Mouse (Mus musculus) midbrain, embryonic 16.5 days (tissue): ENCODE measurements at regions not wholly inside any gene's neighbourhood (a gene's known extent, or its start where the extent isn't known, plus 50 kb on each side); places are given as distances from the start of the nearest gene placed in this dataset.
"Not testable (repeated sequence)": the region's sequence is repeated elsewhere in the genome, so short reads cannot be mapped to it uniquely, and the experiment has no call there.

Source experiments
- ATAC-seq: fragments of 200-750 bp; cut with Nextera tagmentation; 2 replicates; pipeline ENCODE4 v1.8.0; 2017; ENCODE audit warnings: moderate TSS enrichment
- H3K27ac ChIP-seq: fragments of 300-500 bp; sonication (generic); 2 replicates; pipeline ENCODE4 v1.5.1; 2014; ENCODE audit warnings: mild to moderate bottlenecking, low read length, mixed read lengths
- H3K27me3 ChIP-seq: fragments of 300-500 bp; sonication (generic); 2 replicates; pipeline ENCODE4 v1.6.1; 2014; ENCODE audit warnings: low read depth, low read length, mixed read lengths; ENCODE audit not compliant: control insufficient read depth, insufficient read depth
- H3K36me3 ChIP-seq: fragments of 300-500 bp; sonication (generic); 2 replicates; pipeline ENCODE4 v1.6.1; 2014; ENCODE audit warnings: mild to moderate bottlenecking, low read length, moderate library complexity, mixed read lengths; ENCODE audit not compliant: control insufficient read depth, insufficient read depth
- H3K4me1 ChIP-seq: fragments of 300-500 bp; sonication (generic); 2 replicates; pipeline ENCODE4 v1.6.1; 2014; ENCODE audit warnings: mild to moderate bottlenecking, low read length, mixed read lengths; ENCODE audit not compliant: control insufficient read depth, insufficient read depth
- H3K4me2 ChIP-seq: fragments of 300-500 bp; sonication (generic); 2 replicates; pipeline ENCODE4 v1.6.1; 2014; ENCODE audit warnings: mild to moderate bottlenecking, low read length, mixed read lengths
- H3K4me3 ChIP-seq: fragments of 300-500 bp; sonication (generic); 2 replicates; pipeline ENCODE4 v1.5.1; 2014; ENCODE audit warnings: low read depth, mild to moderate bottlenecking, low read length, moderate library complexity, mixed read lengths
- H3K9ac ChIP-seq: fragments of 300-500 bp; sonication (generic); 2 replicates; pipeline ENCODE4 v1.6.1; 2014; ENCODE audit warnings: low read depth, low read length, mixed read lengths
- H3K9me3 ChIP-seq: fragments of 300-500 bp; sonication (generic); replicated peaks from 2 replicates; pipeline ENCODE4 v1.6.1; 2014; ENCODE audit warnings: mild to moderate bottlenecking, low read length, mixed read lengths; ENCODE audit not compliant: control insufficient read depth, poor library complexity, severe bottlenecking
- WGBS: fragments of 180-500 bp; shearing (Covaris S2); extraction: QIAGEN DNeasy Blood & Tissue Kit; methylation state at CpG from one replicate; pipeline ENCODE4 v1.1.7; 2014; 5-methylcytosine and 5-hydroxymethylcytosine counted together

- Histone ChIP-seq H3K27ac (no peak overlapping the region), H3K4me2 (no peak overlapping the region), H3K36me3 (no peaks in the 10 kb centered on the region), H3K4me3 (no peak overlapping the region), H3K4me1 (no peaks in the 10 kb centered on the region), H3K9me3 (no peaks in the 10 kb centered on the region), H3K27me3 (no peaks in the 10 kb centered on the region), H3K9ac (no peak overlapping the region)
- 67% methylated on average over 3 of the region's 3 CpGs for WGBS
- no peak for ATAC-seq
These were observed 322.7 kb downstream of the Ets1 start for GRCm38 (mm10) chr9:32958716-32959115.

- not testable (repeated sequence) for H3K9ac ChIP-seq, H3K9me3 ChIP-seq, H3K4me2 ChIP-seq, H3K4me3 ChIP-seq, H3K27me3 ChIP-seq, H3K36me3 ChIP-seq, ATAC-seq, H3K27ac ChIP-seq, H3K4me1 ChIP-seq
These were observed 323.4 kb downstream of the Ets1 start for GRCm38 (mm10) chr9:32959468-32959867.

GRCm38 (mm10) chr9:32962679-32963205, 326.7 kb downstream of the Ets1 start:
- WGBS, result 94% methylated on average over 5 of the region's 5 CpGs
- no peaks in the 10 kb centered on the region for H3K9me3 ChIP-seq
- H3K4me3 ChIP-seq, result no peak overlapping the region
- no peak overlapping the region for H3K9ac ChIP-seq
- H3K4me2 ChIP-seq, result no peak overlapping the region
- ATAC-seq, result no peak
- H3K4me1 ChIP-seq, result no peaks in the 10 kb centered on the region
- no peak overlapping the region for H3K27ac ChIP-seq
- H3K36me3 ChIP-seq, result no peaks in the 10 kb centered on the region
- H3K27me3 ChIP-seq, result no peaks in the 10 kb centered on the region

GRCm38 (mm10) chr9:32968446-32968845, 332.4 kb downstream of the Ets1 start:
- H3K27me3 ChIP-seq, result no peaks in the 10 kb centered on the region
- 70% methylated on average over 2 of the region's 2 CpGs for WGBS
- no peaks in the 10 kb centered on the region for H3K9me3 ChIP-seq
- no peaks in the 10 kb centered on the region for H3K4me1 ChIP-seq
- H3K4me3 ChIP-seq, result no peak overlapping the region
- H3K27ac ChIP-seq, result no peak overlapping the region
- H3K36me3 ChIP-seq, result no peaks in the 10 kb centered on the region
- no peak overlapping the region for H3K9ac ChIP-seq
- no peak for ATAC-seq
- H3K4me2 ChIP-seq, result no peak overlapping the region

GRCm38 (mm10) chr9:32971421-32971820, 335.4 kb downstream of the Ets1 start:
- no peaks in the 10 kb centered on the region for H3K27me3 ChIP-seq
- H3K36me3 ChIP-seq, result no peaks in the 10 kb centered on the region
- no peak overlapping the region for H3K27ac ChIP-seq
- H3K4me3 ChIP-seq, result no peak overlapping the region
- H3K9ac ChIP-seq, result no peak overlapping the region
- no peak for ATAC-seq
- no peak overlapping the region for H3K4me2 ChIP-seq
- H3K9me3 ChIP-seq, result no peaks in the 10 kb centered on the region
- 89% methylated on average over 5 of the region's 5 CpGs for WGBS
- no peaks in the 10 kb centered on the region for H3K4me1 ChIP-seq

GRCm38 (mm10) chr9:32971926-32972325, 335.9 kb downstream of the Ets1 start:
- Histone ChIP-seq H3K4me2 (no peak overlapping the region), H3K9ac (no peak overlapping the region), H3K9me3 (no peaks in the 10 kb centered on the region), H3K4me3 (no peak overlapping the region), H3K4me1 (no peaks in the 10 kb centered on the region), H3K27ac (no peak overlapping the region), H3K36me3 (no peaks in the 10 kb centered on the region), H3K27me3 (no peaks in the 10 kb centered on the region)
- WGBS, result 72% methylated on average over 7 of the region's 7 CpGs
- ATAC-seq, result no peak

- ATAC-seq, result no peak
- H3K4me3 ChIP-seq, result no peak overlapping the region
- H3K27me3 ChIP-seq, result no peaks in the 10 kb centered on the region
- WGBS, result 87% methylated on average over 7 of the region's 7 CpGs
- H3K27ac ChIP-seq, result no peak overlapping the region
- H3K9me3 ChIP-seq, result no peaks in the 10 kb centered on the region
- no peak overlapping the region for H3K9ac ChIP-seq
- H3K36me3 ChIP-seq, result no peaks in the 10 kb centered on the region
- H3K4me2 ChIP-seq, result no peak overlapping the region
- no peaks in the 10 kb centered on the region for H3K4me1 ChIP-seq
These were observed 336.5 kb downstream of the Ets1 start for GRCm38 (mm10) chr9:32972431-32973052.

- Histone ChIP-seq H3K9me3 (no peaks in the 10 kb centered on the region), H3K4me2 (no peak overlapping the region), H3K36me3 (no peaks in the 10 kb centered on the region), H3K4me1 (no peaks in the 10 kb centered on the region), H3K27ac (no peak overlapping the region), H3K27me3 (no peaks in the 10 kb centered on the region), H3K9ac (no peak overlapping the region), H3K4me3 (no peak overlapping the region)
- 88% methylated on average over 7 of the region's 7 CpGs for whole genome bisulfite sequencing
- no peak for ATAC-seq
These were observed 341.7 kb downstream of the Ets1 start for GRCm38 (mm10) chr9:32977732-32978131.

GRCm38 (mm10) chr9:32980846-32981245, 344.8 kb downstream of the Ets1 start:
- ATAC-seq, result no peak
- H3K4me2 ChIP-seq, result no peak overlapping the region
- H3K27ac ChIP-seq, result no peak overlapping the region
- H3K4me1 ChIP-seq, result no peaks in the 10 kb centered on the region
- no peaks in the 10 kb centered on the region for H3K9me3 ChIP-seq
- H3K9ac ChIP-seq, result no peak overlapping the region
- H3K36me3 ChIP-seq, result no peaks in the 10 kb centered on the region
- no peak overlapping the region for H3K4me3 ChIP-seq
- H3K27me3 ChIP-seq, result no peaks in the 10 kb centered on the region
